Mouse (Mus musculus) right cerebral cortex, postnatal 25 days (tissue): ENCODE results near the gene Rbfox1.

Experiments
- DNase-seq: peaks from one replicate; pipeline ENCODE4 v3.0.0; 2022

The Rbfox1 gene

GRCm38 (mm10) chr16:6485631-6486030 is 600.5 kb downstream of the Rbfox1 start:
- no peak for DNase-seq

DNA sequence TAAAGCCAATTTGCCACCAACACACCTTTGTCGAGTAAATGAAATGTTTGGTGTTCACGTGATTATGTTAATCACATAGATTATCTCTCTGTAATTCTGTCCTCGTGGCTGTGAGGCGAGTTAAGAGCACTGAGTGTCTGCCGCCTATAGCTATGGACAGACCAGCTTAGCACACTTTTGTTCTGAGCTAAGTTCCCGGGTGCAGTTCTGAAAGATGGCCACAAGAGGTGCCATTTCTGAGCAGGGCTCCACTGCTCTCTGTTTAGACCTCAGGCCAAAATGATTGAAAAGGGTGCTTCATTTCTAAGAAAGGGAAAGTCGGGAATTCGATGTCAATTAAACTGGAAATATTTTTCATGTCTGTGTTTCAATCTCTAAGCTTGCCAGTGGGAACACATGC is 617.1 kb downstream of the Rbfox1 start:
- DNase-seq, result no peak

DNA sequence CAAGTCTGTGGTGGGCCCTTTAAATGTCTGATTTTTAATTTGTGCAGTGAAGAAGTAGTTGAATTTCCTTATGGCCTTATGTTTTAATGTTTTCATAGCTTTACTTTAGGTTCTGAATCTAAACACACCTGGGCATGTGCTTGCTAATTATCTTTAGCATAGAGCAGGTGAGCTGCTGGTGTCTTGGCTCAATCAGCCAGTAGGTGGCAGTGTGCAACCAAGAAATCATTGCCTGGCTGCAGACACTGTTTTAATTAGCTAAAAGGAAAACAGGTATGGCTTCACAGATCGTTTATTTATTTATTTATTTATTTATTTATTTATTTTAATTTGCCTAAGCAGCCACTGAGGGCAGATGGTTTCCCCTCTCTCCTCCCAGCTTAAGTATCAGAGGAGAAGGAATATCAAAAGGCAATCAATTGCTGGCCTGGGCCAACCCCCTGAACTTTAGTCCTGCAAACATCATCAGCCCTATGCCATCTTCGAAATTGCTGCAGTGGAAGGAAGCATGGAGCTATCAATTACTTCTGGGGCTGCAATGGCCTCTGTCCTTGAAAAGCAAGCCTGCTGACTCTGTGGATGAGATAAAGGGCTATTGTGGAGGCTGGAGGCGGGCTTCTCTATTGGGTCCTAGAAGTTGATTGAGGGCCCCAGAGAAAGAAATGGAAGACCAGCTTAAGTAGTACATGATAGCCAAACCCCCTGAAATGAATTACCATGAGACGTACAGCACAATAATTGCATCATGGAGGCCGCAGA is 618.6 kb downstream of the Rbfox1 start:
- DNase-seq, result peak; percentile 47

GRCm38 (mm10) chr16:6508924-6509323 is 623.8 kb downstream of the Rbfox1 start:
- DNase-seq, result no peak

- no peak for DNase-seq
Measured at GRCm38 (mm10) chr16:6519474-6519873, 634.3 kb downstream of the Rbfox1 start.

DNA sequence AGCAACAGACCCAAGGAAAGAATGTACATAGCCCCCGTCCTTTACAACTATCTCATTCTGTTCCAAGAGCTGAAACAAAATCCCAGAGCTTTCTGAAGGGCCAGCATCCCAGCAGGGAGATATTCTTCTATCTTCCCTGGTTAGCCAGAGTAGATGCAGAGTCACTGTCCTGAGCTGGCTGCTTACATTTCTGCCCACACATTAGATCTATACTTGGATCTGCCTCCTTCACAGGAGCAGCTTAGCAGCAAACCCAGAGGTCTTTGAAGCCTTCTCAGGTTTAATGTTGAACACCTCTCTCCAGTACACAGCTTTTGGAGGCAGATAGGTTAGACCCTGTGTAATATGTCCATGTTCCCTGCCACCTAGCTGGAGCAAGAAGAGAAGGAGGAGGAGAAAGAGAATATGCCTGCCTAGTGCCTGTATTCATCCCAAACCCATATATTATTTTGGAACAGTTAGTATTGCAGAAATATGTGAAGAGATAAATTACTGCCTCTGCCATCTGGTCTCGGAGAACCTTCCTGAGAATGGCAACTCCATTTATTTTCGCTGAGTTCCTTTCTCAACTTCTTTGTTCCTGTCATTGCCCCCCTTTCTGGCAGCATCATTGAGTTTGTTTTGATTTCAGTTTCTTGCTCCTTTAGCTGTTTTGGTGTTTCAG is 640.5 kb downstream of the Rbfox1 start:
- peak; percentile 27 for DNase-seq

GRCm38 (mm10) chr16:6531459-6531858 is 646.3 kb downstream of the Rbfox1 start:
- no peak for DNase-seq

DNA sequence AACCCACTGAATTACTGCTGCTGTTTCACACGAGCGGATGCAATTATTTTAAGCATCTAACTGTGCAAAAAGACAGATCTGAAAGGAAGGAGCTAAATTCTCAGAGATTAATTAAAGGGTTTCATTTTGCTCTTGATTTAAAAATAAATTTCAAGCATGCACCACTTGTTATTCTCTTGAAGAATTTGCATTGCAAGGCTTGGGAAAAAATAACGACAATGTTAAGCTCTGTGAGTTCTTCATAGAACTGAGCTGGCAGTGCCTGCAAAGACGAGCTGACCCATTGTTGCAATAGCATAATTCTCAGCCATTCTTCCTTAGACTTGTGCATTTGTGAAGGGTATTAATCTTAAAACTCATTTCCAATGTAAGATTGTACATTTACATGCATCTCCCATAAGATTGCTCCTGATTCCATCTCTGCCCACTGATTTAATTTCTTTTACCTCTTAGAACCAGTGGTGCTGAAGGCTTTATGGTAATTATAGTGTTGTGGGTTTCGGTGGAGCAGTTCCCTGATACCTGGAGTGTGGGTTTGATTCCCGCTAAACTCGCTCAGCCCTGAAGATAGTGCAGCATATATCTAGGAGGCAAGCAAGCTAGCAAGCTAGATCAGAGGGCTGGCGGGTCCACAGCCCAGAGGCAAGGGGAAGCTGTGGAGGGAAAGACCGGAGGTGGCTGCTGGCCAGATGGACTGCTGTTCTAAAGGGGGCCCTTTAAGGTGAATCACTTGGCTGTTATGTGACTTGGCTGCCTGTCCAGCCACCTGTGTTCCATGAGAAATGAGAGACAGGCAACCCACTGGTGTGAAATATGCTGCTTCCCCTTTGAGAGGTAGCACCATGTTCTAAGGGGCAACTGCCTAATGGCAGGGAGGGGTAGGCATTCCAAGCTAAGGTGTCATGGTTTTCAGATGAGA is 647.2 kb downstream of the Rbfox1 start:
- DNase-seq, result no peak

GRCm38 (mm10) chr16:6555776-6556175 is 670.6 kb downstream of the Rbfox1 start:
- no peak for DNase-seq

GRCm38 (mm10) chr16:6557726-6558125 is 672.6 kb downstream of the Rbfox1 start:
- no peak for DNase-seq

- no peak for DNase-seq
Measured at GRCm38 (mm10) chr16:6584700-6585099, 699.5 kb downstream of the Rbfox1 start.

- DNase-seq, result no peak
Measured at GRCm38 (mm10) chr16:6585204-6585603, 700.0 kb downstream of the Rbfox1 start.

DNA sequence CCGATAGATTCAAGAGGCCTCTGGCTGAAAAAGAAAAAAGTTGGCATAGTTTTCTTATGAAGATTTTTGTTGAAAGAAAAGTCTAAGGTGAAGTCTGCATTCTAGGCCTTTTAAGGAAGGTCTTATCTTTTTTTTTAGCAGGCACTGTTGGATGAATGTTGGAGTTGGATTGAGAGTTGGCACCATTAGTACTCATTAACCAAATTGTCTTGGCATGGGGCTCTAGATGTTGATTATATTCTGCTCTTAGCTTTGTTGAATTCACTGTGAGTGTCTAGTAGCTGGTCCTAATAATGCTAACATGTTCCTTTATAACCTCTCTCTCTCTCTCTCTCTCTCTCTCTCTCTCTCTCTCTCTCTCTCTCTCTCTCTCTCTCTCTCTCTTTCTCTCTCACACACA is 731.4 kb downstream of the Rbfox1 start:
- no peak for DNase-seq

DNA sequence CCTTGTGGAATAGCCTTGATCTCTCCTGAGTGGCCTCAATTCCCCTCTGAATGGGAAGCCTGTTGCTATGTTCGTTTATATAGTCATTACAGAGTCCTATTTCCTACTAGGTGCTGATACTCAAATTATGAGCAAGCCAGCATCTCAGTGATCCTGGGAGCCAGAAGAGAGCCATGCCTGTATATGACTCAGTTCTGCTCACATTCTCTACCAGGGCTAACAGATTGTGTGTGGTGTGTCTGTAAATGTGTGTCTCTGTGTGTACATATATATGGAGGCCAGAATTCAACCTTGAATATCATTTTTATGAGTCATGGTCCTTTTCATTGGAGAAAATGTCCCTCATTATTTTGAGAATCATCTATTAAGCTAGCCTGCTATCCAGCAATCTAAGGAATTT is 755.2 kb downstream of the Rbfox1 start:
- DNase-seq, result no peak

DNA sequence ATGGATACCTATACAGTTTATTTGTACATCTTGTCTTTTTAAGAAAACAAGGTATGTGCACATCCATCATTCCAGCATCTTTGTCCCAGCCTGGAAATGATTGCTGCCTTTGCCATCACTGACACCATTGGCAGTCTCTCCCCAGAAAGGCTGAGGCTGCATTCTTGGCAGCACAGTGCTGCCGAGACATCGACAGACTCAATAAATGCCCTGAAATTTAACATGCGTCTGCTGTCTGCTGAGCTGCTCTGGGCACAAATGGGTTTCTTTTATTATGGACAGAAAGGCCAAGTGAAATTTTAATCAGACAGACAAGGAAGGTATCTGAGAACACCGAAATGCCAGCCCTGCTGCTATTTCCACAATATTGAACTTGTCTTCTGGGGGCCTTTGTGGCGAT is 761.8 kb downstream of the Rbfox1 start:
- DNase-seq, result no peak

- DNase-seq, result peak; percentile 19
Measured at GRCm38 (mm10) chr16:6648753-6649152, 763.6 kb downstream of the Rbfox1 start.

GRCm38 (mm10) chr16:6658594-6658993 is 773.4 kb downstream of the Rbfox1 start:
- DNase-seq, result no peak

GRCm38 (mm10) chr16:6686076-6686757 is 801.1 kb downstream of the Rbfox1 start:
- DNase-seq, result no peak

- no peak for DNase-seq
Measured at GRCm38 (mm10) chr16:6704847-6705246, 819.7 kb downstream of the Rbfox1 start.

DNA sequence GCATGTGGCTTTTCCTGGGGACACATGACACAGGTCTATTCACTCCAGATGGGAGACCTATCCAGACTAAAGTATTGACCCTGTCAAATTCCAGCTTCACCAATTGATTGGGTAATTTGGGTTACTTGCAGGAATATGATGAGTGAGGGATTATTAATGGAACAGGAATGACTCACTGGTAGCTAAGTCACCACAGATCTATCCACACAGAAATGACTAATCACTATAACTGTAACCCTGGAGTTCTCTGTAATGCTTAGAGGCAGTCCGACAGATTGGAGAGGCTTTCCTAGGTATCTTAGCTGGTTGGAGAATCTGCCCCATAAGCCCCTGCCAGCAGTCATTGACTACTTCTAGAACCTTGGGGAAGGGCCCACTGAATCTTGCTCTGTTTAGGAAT is 827.2 kb downstream of the Rbfox1 start:
- no peak for DNase-seq

- DNase-seq, result no peak
Measured at GRCm38 (mm10) chr16:6715245-6715644, 830.1 kb downstream of the Rbfox1 start.

DNA sequence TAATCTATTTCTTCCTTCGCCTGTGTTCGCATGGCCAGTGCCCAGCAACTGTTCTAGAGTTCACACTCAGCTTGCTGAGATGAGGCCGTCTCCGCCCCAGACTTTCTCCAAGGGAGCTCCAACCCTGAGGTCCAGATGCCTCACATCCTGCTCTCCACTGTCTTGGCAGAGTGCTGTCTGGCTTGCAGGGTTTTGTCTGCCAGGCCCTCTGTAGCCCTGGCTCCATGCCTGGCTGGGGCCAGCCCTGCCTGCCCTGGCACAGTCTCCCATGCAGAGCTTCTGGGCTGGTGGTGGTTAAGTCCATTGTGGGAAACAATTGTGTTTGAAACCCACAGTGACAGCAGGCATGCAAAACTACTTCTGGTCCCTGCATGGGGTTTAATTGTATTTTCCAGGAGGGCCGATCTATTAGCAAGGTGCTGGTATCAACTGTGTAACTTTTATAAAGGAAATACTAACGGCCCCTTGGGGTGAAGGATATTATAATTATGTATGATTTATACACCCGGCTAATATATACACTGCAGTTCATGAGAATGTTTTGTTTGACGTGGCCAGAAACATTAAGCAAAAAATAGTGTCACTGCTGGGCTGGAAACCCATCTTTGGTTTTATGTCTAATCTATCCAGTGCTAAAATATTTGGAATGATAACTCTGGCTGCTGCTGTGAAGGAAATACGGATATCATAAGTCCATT is 831.2 kb downstream of the Rbfox1 start:
- DNase-seq, result no peak
